Mouse (Mus musculus) heart, embryonic 11.5 days (tissue): ENCODE measurements around the gene Mall. TPM values are rescaled to one million over a fixed set of nuclear protein-coding genes. Genes with fewer than 3 reads are reported as not detected.
A peak's percentile ranks its signal among the peaks of the same experiment; 100 is the strongest.

Source experiments
- ATAC-seq: fragments of 200-750 bp; cut with Nextera tagmentation; replicated peaks from 2 replicates; pipeline ENCODE4 v1.8.0; 2017; ENCODE audit warnings: moderate library complexity; ENCODE audit not compliant: insufficient number of reproducible peaks, low FRiP score, low TSS enrichment
- H3K27ac ChIP-seq: fragments of 300-500 bp; sonication (generic); 2 replicates; pipeline ENCODE4 v1.5.1; 2014; ENCODE audit warnings: mild to moderate bottlenecking, low read depth, low read length
- H3K27me3 ChIP-seq: fragments of 300-500 bp; sonication (generic); 2 replicates; pipeline ENCODE4 v1.6.1; 2014; ENCODE audit warnings: mild to moderate bottlenecking, low read length, mixed read lengths; ENCODE audit not compliant: control insufficient read depth, insufficient read depth
- H3K36me3 ChIP-seq: fragments of 300-500 bp; sonication (generic); 2 replicates; pipeline ENCODE4 v1.6.1; 2014; ENCODE audit warnings: mild to moderate bottlenecking, low read length, moderate library complexity, mixed read lengths; ENCODE audit not compliant: control insufficient read depth, insufficient read depth
- H3K4me1 ChIP-seq: fragments of 300-500 bp; sonication (generic); 2 replicates; pipeline ENCODE4 v1.6.1; 2014; ENCODE audit warnings: low read length; ENCODE audit not compliant: control insufficient read depth, insufficient read depth
- H3K4me2 ChIP-seq: fragments of 300-500 bp; sonication (generic); 2 replicates; pipeline ENCODE4 v1.6.1; 2014; ENCODE audit warnings: mild to moderate bottlenecking, moderate library complexity
- H3K4me3 ChIP-seq: fragments of 300-500 bp; sonication (generic); 2 replicates; pipeline ENCODE4 v1.5.1; 2014; ENCODE audit warnings: low read depth, low read length
- H3K9ac ChIP-seq: fragments of 300-500 bp; sonication (generic); 2 replicates; pipeline ENCODE4 v1.6.1; 2014; ENCODE audit warnings: mild to moderate bottlenecking, low read depth, low read length, moderate library complexity
- H3K9me3 ChIP-seq: fragments of 300-500 bp; sonication (generic); replicated peaks from 2 replicates; pipeline ENCODE4 v1.6.1; 2016; ENCODE audit warnings: low read length; ENCODE audit not compliant: control insufficient read depth
- WGBS: fragments of 180-500 bp; shearing (Covaris S2); extraction: QIAGEN DNeasy Blood & Tissue Kit; methylation state at CpG from one replicate; pipeline ENCODE4 v1.1.7; 2014; ENCODE audit not compliant: insufficient replicate concordance; 5-methylcytosine and 5-hydroxymethylcytosine counted together
- polyA plus RNA-seq: library from polyadenylated mRNA; unstranded; fragments of >200 nt; fragmentation: Nextera tagmentation; extraction: Ambion mirVana; gene quantifications from 2 replicates; pipeline ENCODE4 v1.2.1, GENCODE M21; 2014

Mall gene
- polyA plus RNA-seq, 1 experiment from 2014 or later = 2.5 TPM

DNA sequence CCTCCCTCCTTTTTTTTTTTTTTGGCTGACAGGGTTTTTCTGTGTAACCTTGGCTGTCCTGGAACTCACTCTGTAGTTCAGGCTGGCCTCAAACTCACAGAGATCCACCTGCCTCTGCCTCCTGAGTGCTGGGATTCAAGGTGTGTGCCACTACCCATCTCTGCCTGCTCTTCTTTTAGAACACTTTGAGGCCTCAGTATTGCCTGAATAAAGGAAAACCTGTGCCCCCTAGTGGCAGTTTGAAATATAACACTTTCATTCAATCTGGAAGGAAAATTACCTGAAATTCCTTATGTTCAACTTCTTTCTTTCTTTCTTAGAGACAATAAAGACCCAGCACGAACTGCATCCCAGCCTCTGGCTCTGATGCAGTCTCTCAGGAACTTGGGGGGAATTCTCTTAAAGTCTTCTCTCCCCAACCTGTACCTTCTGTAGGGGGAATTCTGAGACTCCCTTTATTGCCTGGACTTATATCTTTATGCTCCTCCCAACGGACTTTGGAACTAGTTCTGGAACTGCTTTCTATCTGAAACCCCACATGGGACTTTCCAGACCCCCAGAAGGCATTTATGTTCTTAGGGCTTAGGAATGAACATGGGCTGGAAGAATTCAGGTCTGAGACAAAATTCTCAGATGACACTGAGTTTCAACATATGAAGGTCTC lies 61.8 kb downstream of the Mall start:
- H3K4me1 ChIP-seq = no peaks in the 10 kb centered on the region
- H3K9ac ChIP-seq = no peak overlapping the region
- 11% methylated on average over 2 of the region's 2 CpGs for WGBS
- no peak for ATAC-seq
- no peak overlapping the region for H3K4me2 ChIP-seq
- no peak overlapping the region for H3K4me3 ChIP-seq
- no peaks in the 10 kb centered on the region for H3K36me3 ChIP-seq
- no peak overlapping the region for H3K27ac ChIP-seq
- no peaks in the 10 kb centered on the region for H3K9me3 ChIP-seq
- no peaks in the 10 kb centered on the region for H3K27me3 ChIP-seq

DNA sequence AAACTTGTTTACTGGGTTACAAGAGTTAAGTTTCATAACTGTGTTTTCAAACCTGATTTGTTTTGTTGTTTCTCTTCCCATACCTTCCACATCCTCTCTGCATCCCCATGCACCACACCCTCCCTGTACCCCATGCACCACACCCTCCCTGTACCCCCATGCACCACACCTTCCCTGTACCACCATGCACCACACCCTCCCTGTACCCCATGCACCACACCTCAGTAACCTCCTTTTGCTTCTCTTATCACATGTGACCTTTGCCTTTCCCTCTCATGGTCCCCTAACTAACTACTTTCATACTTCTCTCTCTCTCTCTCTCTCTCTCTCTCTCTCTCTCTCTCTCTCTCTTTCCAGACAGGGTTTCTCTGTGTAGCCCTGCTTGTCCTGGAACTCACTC lies 62.7 kb downstream of the Mall start:
- Histone ChIP-seq H3K9me3 (no peaks in the 10 kb centered on the region), H3K4me1 (no peaks in the 10 kb centered on the region), H3K9ac (no peak overlapping the region), H3K27me3 (no peaks in the 10 kb centered on the region), H3K4me3 (no peak overlapping the region), H3K27ac (no peak overlapping the region), H3K4me2 (no peak overlapping the region), H3K36me3 (no peaks in the 10 kb centered on the region)
- no peak for ATAC-seq

DNA sequence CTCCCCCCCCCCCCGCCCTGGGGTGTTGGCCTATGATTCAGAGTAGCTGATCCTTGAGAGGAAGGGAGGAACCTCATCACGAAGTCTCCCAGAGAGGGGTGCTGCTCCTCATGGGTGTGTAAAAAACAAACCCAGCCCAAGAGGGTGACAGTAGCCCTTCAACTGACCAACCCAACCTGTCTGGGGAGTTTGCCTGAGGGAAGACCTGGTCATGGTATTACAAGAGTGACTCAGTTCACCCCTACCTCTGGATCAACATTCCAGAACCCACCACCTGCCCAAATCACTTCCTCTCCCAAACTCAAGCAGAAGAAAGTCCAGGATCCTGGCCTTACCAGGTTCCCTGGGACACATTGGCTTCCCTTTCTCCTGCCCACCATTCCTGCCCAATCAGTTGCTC lies 67.0 kb downstream of the Mall start:
- ATAC-seq = no peak
- Histone ChIP-seq H3K9me3 (no peaks in the 10 kb centered on the region), H3K27ac (no peak overlapping the region), H3K4me1 (no peaks in the 10 kb centered on the region), H3K9ac (no peak overlapping the region), H3K27me3 (peaks cover 5% of the 10 kb centered on the region), H3K4me2 (no peak overlapping the region), H3K36me3 (no peaks in the 10 kb centered on the region), H3K4me3 (no peak overlapping the region)
- WGBS = 29% methylated on average over 2 of the region's 2 CpGs

DNA sequence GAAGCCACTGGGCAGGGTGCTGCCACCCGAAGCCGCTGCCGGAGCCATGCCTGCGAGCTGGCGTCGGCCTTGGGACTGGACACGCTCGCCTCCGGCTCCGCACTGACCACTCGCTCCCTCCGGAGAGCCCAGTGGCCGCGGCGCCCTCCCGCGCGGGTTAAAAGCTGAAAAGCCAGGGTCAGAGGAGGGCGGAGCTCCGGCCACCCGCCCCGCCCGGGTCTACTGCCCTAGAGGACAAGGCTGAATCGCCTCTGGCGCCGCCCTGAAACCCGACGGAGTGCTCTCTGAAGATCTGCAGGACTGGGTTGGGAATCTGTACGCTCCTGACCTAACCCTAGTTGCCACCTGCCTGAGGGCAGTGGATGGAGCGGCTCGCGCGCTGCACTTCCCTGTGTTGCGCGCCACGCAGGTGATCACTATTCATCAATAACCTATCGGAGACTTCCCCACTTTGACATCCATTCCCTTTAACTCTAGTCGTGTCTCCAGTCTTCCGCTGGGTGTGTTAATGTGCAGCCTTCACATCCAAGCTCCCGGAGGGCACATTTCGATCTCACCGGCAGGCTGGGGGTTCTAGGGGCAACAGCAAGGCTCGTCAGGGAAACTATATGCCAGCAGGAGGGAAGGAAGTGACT lies 73.5 kb downstream of the Mall start, which contains the start of gene Mal:
Gene Mal (minus strand): TSS at position 610 of the 635 bp plus-strand sequence.
- Histone ChIP-seq H3K27me3 (peaks cover 59% of the 10 kb centered on the region), H3K4me2 (peak within 1 kb of the TSS; percentile 94), H3K27ac (no peak within 1 kb of the TSS), H3K9ac (peak within 1 kb of the TSS; percentile 61; the same call in 1 of the 2 replicates), H3K4me3 (peak within 1 kb of the TSS; percentile 56), H3K36me3 (no peaks in the 10 kb centered on the region), H3K9me3 (no peaks in the 10 kb centered on the region), H3K4me1 (0 out of 2 replicates have a peak, but pooled peaks cover 4% of the 10 kb centered on the region)
- 0 out of 2 replicates have a peak, but pooled peaks have one; percentile 18 for ATAC-seq
- under 1% methylated on average over 43 of the region's 43 CpGs for WGBS

DNA sequence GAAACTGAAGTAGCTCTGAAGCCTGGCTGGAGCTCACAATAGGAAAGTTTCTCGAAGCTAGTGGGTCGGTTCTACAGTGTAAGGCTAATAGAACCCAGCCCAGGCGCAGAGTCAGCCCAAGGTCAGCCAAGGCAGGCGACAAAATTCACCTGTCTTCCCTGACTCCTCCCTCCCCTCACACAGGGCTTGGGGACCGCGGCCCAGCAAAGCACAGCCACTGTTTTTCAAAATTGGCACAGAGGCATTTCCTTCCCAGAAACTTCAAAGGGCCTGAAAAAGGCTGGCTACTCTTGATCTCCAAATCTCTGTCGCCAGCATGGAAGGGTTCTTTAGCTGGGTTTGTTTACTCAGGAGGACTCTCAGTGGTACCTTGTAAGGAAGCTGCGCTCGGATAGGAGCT lies 74.3 kb downstream of the Mall start:
- ATAC-seq = no peak
- 0 out of 2 replicates have a peak, but pooled peaks cover 4% of the 10 kb centered on the region for H3K4me1 ChIP-seq
- no peak overlapping the region for H3K9ac ChIP-seq
- 9% methylated on average over 9 of the region's 9 CpGs for WGBS
- peak overlapping the region; percentile 94 for H3K4me2 ChIP-seq
- no peak overlapping the region for H3K27ac ChIP-seq
- H3K4me3 ChIP-seq = peak overlapping the region; percentile 56
- no peaks in the 10 kb centered on the region for H3K9me3 ChIP-seq
- peaks cover 56% of the 10 kb centered on the region for H3K27me3 ChIP-seq
- H3K36me3 ChIP-seq = no peaks in the 10 kb centered on the region

DNA sequence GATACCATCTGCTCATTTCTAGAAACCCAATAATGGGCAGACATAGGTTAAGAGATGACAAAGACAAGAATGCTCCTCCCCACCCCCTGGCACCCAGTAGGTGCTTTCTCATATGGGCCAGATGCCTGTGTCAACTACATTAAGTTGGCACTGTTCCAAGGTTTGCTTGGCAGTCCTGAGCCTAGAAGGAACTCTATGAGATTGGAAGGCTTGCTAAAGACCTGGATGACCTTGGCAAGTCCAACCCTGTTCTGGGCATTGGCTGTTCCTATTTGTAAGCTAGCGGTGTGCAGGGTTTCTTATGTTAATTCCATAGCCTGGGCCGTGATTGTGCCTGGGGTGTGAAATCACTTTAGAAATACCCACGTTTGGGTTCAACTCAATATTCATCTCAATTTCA lies 74.9 kb downstream of the Mall start:
- peaks cover 58% of the 10 kb centered on the region for H3K27me3 ChIP-seq
- no peak overlapping the region for H3K4me3 ChIP-seq
- no peak for ATAC-seq
- no peaks in the 10 kb centered on the region for H3K9me3 ChIP-seq
- 59% methylated on average over 3 of the region's 3 CpGs for WGBS
- no peak overlapping the region for H3K9ac ChIP-seq
- H3K27ac ChIP-seq = no peak overlapping the region
- H3K4me2 ChIP-seq = no peak overlapping the region
- H3K4me1 ChIP-seq = 0 out of 2 replicates have a peak, but pooled peaks cover 4% of the 10 kb centered on the region
- no peaks in the 10 kb centered on the region for H3K36me3 ChIP-seq

Other genes with a start within 250 kb of the Mall start
- 2.0 and 2.3 TPM in 2 replicates for gene Kcnip3, start 207.8 kb downstream of the Mall start, polyA plus RNA-seq
- gene Prom2, start 188.5 kb downstream of the Mall start, polyA plus RNA-seq = 0.39 TPM in 1 of 2 replicates, not detected in the other
- gene Zfp661, start 142.8 kb downstream of the Mall start, polyA plus RNA-seq = 3.1 and 4.0 TPM in 2 replicates
- gene Mrps5, start 142.7 kb downstream of the Mall start, polyA plus RNA-seq = 132 and 154 TPM in 2 replicates
- gene Mal, start 73.2 kb downstream of the Mall start, polyA plus RNA-seq = 1.2 and 1.8 TPM in 2 replicates
- 12.1 and 15.4 TPM in 2 replicates for gene Nphp1, start 59.0 kb upstream of the Mall start, polyA plus RNA-seq
- 37.9 and 40.3 TPM in 2 replicates for gene Mtln, start 62.6 kb upstream of the Mall start, polyA plus RNA-seq
- 19.2 and 24.7 TPM in 2 replicates for gene Bub1, start 101.9 kb upstream of the Mall start, polyA plus RNA-seq
- gene Acoxl, start 108.9 kb upstream of the Mall start, polyA plus RNA-seq = 0.11 and 0.21 TPM in 2 replicates